Mouse (Mus musculus): ENCODE measurements around the gene Tsen2.

DNA sequence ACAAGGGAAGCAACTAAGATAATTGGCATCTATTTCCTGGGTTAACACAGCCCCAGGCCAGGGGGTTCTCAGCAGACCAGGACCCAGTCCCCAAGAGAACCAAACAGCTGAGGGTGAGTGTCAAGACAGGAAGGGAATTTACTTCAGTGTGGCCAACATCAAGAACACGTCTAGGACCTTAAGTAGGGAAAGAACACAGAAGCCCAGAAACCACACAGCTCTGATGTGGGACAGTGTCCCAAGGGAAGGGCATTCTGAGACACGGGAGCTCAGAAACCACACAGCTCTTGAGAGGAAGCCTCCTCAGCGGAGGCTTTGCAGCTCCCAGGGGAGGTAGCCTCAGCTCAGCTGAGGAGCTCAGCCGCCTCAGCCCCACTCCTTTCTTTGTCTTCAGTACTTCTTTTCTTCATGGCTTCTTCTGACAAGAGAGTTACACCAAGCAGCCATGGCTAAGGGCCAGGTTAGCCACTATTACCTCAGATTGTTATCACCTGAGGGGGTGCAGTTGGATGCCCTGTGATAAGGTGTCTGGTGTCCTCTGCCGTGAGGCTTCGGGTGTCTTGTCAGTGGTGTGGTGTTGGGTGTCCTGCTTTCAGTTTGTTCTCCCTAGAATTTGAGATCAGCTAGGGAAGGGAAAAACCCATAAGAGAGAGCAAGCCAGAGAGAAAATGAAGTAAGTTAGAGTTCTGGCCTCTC is 39.1 kb downstream of the Tsen2 start:
- TF ChIP-seq CTCF (IDR thresholded peaks at IDR 0.05; ENCODE audit: control insufficient read depth, insufficient read depth, low read length) (no peak), POLR2A (IDR thresholded peaks at IDR 0.05; ENCODE audit: borderline replicate concordance, control insufficient read depth, low read depth, low read length) (no peak)

All from bone marrow, adult 2 months (tissue).